Mouse (Mus musculus) spleen, embryonic (tissue): ENCODE results near the gene Shh.

Experiments
- CTCF ChIA-PET: fragments of 350-600 bp; sonication (Branson Sonifier 250); formaldehyde crosslinking; loops from one replicate; lab custom pipeline; 2022; lab: Charles Lee

Gene Shh

DNA sequence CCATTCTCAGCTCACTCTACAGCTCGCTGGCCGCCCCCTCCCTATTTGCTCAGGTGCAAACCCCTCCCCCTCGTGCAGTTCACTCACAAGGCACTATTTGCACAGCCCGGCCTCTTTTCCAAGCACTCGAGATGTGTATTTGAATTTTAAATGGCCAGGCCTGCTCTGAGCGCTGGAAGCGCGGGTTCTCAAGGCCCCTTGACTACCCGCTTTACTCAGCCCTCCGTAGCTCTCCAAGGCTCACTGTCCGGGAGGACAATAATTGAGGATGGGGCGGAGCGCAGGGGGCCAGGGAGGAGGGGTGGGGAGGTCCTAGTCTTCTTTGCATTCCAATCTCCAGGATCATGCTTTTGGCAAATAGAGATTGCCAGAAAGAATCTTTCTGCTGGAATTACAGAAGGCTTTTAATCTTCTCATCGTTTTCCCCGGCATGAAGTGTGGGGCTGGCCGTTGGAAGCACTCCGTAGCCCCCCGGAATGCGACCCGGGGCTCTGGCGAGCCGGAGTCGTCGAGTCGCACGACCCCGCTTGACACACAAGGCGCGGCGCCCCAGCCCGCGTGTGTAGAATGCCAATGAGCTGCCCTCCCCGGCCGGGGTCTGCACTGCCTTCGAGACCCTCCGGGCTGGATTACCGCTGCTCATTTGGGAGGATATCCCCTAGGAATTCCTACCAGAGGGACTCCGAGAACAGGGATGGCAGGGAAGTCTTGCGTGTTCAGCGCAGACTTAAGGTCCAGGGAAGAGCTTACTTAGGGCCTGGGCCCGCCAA, 7.4 kb downstream of the Shh start:
- CTCF ChIA-PET = no interaction called here

DNA sequence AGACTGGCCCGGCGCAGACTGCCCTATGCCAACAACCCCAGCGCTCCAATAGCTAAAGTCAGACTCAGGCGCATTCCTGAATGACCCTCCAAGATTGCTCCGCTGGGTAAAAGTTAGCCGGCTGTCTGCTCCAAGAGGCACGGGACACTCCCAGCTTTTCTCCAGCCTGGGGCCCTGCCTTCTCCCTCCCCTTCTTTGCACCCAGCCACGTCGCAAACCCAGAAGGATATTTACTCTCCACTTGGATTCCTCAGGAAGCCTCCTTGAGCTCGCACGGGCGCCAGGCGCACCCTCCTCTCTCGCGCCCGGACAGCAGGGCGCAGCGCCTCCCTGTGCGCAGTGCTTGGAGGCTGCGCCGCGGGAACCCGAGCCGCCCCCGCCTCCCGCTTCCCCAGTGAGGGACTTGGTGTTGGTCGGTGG, 8.2 kb downstream of the Shh start:
- CTCF ChIA-PET = no interaction called here

DNA sequence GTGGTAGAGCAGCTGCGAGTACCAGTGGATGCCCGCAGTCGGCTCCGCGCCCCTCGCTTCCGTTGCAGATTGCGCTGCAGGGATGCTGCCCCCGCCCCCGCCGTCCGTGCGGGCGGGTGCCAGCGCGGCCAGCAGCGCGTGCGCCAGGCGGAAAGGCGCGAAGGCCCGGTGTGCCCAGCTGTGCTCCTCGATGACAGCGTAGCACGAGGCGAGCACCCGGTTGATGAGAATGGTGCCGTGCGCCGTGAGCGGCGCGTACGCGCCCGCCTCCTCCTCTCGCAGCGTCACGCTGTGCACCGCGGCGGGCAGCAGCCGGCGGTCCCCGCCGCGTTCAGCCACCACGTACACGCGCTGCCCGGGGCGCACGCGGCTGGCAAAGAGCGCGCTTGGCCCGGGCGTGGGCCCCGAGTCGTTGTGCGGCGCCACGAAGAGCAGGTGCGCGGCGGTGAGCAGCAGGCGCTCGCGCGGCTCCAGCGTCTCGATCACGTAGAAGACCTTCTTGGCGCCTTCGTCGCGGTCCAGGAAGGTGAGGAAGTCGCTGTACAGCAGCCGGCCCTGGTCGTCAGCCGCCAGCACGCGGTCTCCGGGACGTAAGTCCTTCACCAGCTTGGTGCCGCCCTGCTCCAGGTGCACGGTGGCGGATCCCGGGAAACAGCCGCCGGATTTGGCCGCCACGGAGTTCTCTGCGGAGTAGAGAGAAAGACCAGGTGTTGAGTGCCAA, 9.0 kb downstream of the Shh start:
- CTCF ChIA-PET = no interaction called here

DNA sequence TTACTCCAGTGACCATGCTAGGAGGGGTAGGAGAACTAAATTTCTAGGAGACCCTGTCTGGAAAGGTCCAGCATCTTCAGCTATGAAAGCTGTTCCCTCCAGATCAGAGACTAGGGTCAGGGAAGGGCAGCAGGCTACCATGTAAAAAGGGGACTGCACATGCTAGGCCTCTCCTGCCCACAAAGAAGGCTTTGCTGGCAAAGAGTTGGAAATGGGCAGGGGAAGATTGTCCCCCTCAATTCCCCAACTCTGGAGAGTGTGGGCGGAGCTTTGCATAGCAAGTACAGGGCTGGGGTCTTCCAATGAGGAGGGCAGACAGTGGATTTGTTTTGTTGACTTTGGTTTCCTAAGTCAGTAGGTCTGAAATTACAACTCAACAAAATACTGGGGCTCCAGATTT, 10.7 kb downstream of the Shh start:
- CTCF ChIA-PET = no interaction called here

DNA sequence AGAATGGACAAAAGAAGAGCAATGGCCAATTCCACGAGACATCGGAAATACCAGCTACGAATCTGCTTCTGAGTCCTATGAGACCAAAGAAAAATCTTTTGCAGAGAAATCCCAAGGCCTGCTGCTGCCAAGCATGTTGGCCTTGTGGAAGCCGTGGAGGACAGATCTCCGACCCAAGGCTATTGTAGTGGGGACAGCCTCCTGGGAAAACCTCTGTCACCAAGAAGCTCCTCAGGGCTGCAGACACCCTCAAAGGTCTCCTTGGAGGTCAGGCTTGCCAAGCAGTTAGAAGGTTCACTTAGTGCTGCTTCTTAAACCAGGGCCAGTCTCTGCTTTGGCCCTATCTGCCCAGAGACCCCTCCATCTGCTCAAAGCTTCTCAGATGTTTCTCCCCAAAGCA, 11.3 kb downstream of the Shh start:
- CTCF ChIA-PET = no interaction called here

DNA sequence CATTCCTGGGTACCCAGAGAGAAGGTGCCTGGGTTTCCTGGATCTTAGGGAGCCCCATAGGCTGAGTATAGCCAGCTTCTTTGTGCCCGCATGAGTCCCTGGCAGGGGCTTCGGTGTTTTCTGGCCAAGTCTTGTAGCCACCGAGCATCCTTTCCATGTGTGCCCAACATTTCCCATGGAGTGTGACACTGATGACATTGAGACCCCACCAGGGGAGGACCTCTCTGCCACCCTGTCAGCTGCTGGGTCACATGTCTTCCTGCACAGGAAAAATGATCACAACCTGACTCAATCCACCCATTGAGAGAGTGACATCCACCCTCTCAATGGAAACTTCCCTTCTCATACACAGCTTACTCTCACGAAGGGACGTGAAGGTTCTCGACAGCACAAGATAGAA, 12.5 kb downstream of the Shh start:
- CTCF ChIA-PET = no interaction called here

DNA sequence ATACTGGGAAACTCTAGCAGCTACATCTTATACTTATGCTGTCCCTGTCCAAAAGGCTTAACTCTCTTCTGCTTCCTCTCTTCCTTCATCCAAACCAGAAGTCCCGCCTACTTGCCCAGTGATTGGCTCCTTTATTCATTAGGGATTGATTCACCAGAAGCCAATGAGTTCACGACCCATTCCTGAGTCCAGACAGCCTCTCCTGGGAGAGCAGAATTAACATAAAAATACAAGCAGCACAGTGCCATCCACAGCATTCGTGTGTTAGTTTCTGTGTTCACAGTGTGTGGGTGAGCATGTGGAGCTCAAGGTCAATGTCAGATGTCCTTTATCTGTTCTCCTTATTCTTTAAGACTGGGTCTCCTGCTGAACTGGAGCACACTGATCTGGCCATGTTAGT, 13.5 kb downstream of the Shh start:
- CTCF ChIA-PET = no interaction called here

DNA sequence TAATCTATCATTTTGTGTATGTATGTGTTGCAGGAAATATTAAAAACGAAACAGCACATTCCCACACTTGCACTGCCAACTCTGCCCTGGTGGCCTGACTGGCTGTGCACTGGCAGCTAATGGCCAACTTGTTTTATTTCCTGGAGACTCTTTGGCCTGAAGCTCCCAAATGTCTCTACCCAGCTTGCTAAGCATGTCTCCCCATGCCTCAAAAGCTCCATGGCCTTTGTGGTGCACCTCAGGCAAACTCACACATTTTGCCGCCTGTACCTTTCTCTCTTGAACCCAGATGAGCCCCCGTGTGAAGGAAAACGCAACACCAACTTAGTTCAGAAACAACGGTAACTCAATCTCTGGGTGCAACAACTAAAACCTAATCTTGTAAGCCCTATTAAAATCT, 14.0 kb downstream of the Shh start:
- CTCF ChIA-PET = no interaction called here

DNA sequence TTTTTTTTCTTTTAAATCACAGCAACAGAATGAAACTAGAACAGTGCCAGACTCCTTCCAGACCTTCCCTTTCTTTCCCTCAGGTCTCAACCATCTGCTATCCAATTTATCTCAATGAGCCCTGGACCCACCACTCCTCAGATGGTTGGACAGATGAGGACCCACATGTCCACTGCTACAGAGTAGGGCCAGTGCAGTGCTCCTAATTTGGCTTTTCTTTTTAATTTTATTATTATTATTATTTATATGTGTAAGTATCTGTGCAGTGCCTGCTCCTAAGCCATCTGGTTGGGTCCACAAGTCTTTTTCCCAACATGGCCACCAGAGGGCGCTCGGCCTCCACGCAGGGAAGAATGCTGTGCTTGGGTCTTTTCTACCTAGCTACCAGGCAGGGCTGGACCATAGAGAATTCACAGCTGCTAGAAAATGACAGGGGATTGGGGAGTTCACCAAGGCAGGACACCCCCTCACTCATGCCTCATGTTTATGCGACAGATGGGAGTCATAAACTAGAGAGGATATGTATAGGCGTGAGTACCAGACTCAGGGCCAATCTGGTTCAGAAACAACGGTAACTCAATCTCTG, 15.9 kb downstream of the Shh start:
- CTCF ChIA-PET = no interaction called here

DNA sequence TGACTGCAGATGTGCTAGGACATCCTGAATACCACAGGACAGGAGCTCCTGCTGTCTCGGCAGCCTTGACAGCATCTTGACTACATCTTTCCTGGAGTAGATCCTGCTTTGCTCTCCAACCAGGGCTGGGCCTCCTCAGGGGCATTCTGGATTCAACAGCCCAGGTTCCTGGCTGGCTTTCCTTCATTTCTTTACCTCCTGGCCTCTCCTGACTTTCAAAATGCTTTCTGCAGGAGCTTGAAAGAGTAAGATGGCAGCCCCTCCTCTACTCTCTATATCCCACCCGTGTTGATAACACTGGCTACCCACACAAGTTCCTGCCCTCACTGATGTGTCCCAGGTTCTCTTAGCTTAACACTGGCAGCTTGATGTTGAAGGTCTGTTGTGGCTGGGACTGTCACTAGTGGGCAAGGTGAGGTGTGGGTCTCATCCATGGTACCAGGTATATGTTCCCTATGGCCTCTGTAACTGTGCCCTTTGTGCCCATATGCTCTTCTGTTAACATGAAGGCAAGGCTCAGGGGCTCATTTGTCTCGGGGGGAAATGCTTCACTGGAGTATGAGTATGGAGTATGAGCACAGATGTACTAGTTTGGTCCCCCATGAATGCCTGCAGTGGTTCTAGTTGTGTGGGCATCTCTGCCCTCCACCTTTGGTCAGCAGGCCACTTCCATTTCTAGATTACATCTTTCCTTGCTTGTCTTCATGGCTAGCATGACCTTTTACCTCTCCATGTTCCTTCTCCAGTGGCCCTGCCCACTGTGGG, 16.7 kb downstream of the Shh start:
- CTCF ChIA-PET = no interaction called here

DNA sequence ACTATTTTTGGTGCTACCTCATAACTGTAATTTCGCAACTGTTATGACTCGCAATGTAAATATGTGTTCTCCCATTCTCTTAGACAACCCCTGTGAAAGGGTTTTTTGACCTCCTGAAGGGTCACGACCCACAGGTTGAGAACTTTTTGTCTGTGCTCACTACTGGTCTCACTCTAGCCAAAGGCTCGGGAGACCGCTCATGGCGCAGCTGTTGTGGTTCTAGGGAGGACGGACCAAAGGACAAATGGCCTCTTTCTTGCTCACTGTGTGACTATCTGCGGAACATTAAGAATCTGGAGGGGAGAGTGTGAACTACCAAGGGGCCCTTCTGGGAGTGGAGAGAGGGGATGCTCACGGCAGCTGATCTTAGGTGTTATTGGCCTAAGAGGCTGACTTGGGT, 41.1 kb downstream of the Shh start:
- CTCF ChIA-PET = no interaction called here

DNA sequence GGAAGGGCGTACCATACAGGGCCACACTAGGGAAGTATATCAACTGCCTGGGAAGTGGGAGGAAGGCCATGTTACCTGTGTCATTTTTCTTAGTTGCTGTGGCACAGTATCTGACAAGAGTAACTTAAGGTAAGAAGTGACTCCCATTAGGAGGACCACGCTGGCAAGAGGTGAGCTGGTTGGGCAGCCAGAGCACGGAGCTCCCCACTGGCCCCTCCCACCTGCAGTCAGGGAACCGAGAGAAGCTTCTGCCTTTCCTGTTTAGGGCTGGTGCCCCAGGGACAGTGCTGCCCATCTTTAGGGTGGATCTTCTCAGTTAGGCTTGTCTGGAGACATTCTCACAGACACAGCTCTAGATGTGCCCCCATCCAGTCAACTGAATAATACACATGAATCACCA, 43.3 kb downstream of the Shh start:
- CTCF ChIA-PET = interaction anchor here (0.6 kb wide), 1 partner anchor 880 kb away, joined by 10 read pairs; no protein-coding TSS in a partner anchor

DNA sequence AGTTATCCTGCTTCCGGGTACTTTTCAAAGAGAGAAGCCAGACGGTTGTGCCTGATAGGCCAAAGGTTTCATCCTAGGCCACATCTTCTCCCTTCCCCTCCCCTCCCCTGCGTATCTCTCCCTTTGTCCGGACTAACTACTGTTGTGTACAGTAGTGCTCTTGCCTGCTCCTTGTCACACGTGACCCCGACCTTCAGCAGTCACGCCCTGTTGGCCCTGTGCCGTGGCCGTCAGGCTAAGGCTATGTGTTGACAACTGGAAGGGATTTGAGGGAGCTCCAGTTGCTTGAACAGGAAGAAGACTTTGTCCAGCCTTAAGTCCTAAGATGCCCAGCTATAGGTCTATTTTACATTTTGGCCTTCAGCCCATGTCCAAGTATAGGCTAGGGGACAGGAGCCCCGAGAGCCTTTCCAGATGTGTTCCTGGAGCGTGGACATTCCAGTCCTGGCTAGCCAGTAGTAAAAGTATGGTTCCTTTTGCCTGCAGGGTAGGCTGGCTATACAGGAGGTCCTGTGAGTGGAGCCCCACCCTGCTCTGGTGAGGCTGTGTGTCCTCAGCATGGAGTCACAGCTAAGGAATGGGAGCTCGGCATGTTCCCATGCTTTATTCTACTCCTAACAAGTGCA, 47.3 kb downstream of the Shh start:
- CTCF ChIA-PET = no interaction called here

DNA sequence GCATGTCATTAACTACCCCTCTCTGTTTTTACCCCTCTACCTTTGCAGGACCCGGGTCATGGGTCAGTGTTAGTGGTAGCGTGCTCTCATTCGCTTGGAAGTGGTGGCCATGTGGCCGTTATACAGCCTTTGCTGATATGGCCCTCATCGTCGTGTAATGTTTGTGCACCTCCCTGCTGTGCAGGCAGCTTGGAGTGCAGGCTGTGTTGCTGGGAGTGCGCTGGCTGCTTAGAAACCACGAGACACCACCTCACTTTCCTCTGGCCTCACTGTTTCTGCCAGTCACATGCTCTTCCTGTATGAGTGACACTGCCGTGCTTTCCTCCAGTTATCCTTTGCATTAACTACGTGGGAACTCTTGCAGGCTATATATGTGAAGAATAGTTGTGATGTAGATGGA, 48.3 kb downstream of the Shh start:
- CTCF ChIA-PET = no interaction called here

DNA sequence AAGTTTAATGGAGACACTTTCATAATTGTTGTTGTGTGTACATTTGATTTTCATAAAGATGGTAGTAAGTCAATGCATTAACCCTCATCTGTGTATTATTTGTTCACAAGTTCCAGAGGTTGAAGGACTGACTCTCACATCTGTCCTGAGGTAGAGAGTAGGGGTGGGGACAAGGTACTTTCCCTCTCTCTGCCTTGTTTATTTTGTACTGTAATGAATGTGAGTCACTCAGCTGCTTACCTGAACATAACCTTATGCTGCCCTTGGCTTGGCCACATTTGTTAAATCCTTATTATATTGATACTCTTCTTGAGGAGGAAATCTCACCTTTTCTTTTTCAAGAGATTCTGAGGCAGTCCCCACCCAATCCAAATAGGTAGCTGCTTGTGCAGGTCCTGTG, 51.0 kb downstream of the Shh start:
- CTCF ChIA-PET = no interaction called here

DNA sequence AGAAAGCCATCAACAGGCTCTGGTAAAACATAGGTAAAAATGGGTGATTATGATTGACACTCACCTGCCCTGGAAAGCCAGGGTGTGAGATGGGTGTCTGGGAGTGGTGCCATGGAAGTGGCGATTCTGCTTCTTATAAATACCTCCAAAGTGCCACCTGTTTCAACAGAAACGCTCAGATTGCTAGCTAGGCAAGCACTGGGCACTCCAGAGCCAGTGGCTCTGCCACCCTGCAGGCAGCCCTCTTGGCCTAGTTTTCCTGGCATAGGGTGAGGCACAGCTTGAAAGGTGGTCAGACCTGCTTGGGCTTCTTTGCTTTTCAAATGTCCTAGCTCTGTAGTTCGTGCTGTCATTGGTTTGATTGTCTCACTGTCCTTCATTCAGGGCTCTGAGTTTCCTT, 53.0 kb downstream of the Shh start:
- CTCF ChIA-PET = no interaction called here

DNA sequence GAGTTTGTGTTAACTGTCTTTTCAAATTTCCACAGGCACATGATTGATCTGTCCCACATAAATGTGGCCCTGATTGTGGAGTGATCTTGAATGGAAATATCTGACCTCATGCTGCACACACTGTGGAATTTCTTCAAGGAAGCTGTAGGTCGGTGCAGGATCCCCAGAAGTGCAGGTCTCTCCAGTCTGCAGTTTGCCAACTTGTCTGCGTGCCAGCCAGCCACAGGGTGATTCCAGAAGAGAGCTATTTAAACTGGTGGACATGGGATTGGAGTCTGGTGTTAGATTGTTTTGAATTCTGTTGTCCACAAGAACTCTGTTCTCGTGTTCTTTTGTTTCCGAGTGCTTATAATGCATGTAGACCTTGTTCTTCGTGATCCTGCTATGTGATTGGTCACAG, 53.5 kb downstream of the Shh start:
- CTCF ChIA-PET = no interaction called here

DNA sequence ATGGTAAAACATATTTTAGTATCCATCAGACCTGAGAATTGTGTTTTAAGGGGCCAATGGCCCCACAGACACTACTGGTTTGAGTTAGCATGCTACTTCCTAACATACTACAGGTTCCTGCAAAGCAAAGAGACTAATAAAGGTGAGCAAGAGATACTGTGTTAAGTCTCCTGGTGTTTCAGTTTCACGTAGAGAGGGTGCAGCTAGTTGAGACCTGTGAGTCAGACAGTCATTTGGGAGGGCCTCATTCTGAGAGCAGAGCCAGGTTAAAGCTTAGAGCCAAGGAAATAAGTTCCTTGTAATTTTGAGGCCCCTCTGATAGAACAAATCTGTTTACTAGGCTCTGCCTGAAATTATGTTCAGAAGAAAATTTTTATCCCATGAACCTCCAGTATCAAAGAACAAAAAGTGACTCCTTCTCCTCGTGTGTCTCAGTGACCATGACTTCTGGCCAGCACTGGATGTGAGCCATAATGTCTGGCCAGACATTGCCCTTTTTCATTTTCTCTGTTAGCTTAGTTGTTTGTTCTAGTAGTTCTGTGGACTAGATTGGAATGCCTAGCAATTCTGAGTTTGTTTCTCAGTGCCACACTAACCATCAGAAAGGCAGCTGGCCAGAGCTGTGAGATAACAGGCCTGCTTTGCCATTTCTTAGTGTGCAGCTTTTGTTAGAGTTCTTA, 54.9 kb downstream of the Shh start:
- CTCF ChIA-PET = no interaction called here
